Mouse (Mus musculus): Measurements from ENCODE around the gene Gm11096. TPM values are rescaled to one million over a fixed set of nuclear protein-coding genes. Genes with fewer than 3 reads are reported as not detected.

Gene Gm11096
- total RNA-seq, 2 experiments from 2014 or later = not detected

DNA sequence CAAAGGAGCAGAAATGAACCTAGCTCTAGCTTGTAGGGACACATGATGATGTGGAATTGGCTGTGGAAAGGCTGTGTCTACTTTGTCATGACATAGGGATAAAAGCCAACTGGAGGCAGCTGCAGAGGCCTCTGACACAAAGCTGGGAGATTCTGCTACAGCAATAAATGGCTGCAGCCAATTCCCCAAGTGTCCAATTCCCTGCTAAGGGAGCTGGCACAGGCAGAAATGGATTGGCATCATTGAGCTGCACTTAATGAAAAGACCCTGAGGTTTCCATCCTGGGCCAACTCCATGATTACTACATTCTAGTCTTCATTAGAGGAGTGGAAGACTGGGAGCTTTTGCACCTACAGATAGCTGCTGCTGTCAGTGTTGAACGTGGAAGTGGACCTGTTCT is 44.8 kb downstream of the Gm11096 start:
- intact Hi-C loops (cut with DNase I) = no loop called here
- DNase-seq (ENCODE audit: extremely low spot score in 1 of 2, low spot score in 2 of 2) = no peak
- H3K4me3 ChIP-seq = no peak overlapping the region
- TF ChIP-seq CTCF (IDR thresholded peaks at IDR 0.05) = no peak
- no peak overlapping the region for H3K27ac ChIP-seq

All from left cerebral cortex, adult 2 months (tissue).